Mouse (Mus musculus): Measurements from ENCODE around the gene Olfr1393. TPM values are rescaled to one million over a fixed set of nuclear protein-coding genes. Genes with fewer than 3 reads are reported as not detected.
"Not testable (repeated sequence)": the region's sequence is repeated elsewhere in the genome, so short reads cannot be mapped to it uniquely, and the experiment has no call there.

The Olfr1393 gene
- polyA plus RNA-seq, 2 experiments = 0.03 to 0.05 TPM

- 67% methylated on average over 2 of the region's 2 CpGs for WGBS (ENCODE audit: insufficient replicate concordance)
- Histone ChIP-seq H3K4me1 (replicated peaks; ENCODE audit: control insufficient read depth in 2 of 2, insufficient read depth in 2 of 2, low read length in 1 of 2) (no peaks in the 10 kb centered on the region), H3K4me2 (ENCODE audit: low read depth) (no peak overlapping the region), H3K9me3 (ENCODE audit: control insufficient read depth, low read length) (no peaks in the 10 kb centered on the region), H3K4me3 (ENCODE audit: insufficient read depth in 1 of 2, low read depth in 2 of 2, low read length in 2 of 2) (no peak overlapping the region), H3K27ac (no peak overlapping the region), H3K27me3 (ENCODE audit: control insufficient read depth, insufficient read depth, low read length) (no peaks in the 10 kb centered on the region), H3K9ac (replicated peaks) (no peak overlapping the region), H3K36me3 (replicated peaks; ENCODE audit: control insufficient read depth, insufficient read depth, low read depth) (no peaks in the 10 kb centered on the region)
- TF ChIP-seq EP300 (IDR thresholded peaks at IDR 0.05; ENCODE audit: low read depth) (no peak), CTCF (IDR thresholded peaks at IDR 0.05; ENCODE audit: low read depth) (no peak)
- DNase-seq (ENCODE audit: low read depth in 3 of 3, low spot score in 3 of 3) (no peak), ATAC-seq (ENCODE audit: insufficient read depth) (no peak)
These were observed 9.1 kb downstream of the Olfr1393 start for GRCm38 (mm10) chr11:49287251-49287650.

GRCm38 (mm10) chr11:49292777-49293176 lies 14.7 kb downstream of the Olfr1393 start:
- 60% methylated on average over 3 of the region's 3 CpGs for WGBS (ENCODE audit: insufficient replicate concordance)

DNA sequence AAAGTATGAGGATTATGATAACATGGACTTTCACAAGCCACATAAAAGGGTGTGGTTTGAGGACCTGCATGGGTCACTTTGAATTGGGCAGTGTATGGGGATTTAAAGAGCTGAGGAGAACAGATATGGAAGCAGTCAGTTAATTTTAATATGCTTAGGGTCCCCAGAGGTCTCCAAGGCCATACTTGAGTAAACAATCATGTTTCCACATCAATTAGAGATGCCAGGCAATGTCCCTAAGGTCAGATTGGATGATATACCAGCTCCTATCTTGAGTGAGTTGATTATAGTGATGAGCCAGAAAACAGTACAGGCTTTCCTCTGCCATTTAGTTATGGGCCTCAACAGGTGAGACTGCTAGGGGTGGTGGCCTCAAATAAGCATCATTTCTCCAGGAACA lies 26.3 kb downstream of the Olfr1393 start, which contains the start of gene Olfr10:
Gene Olfr10 (plus strand): TSS at position 301 of the 400 bp plus-strand sequence.
- no peak for ATAC-seq (ENCODE audit: insufficient read depth)
- TF ChIP-seq EP300 (IDR thresholded peaks at IDR 0.05; ENCODE audit: low read depth) (no peak), CTCF (IDR thresholded peaks at IDR 0.05; ENCODE audit: low read depth) (no peak)
- Histone ChIP-seq H3K4me1 (replicated peaks; ENCODE audit: control insufficient read depth in 2 of 2, insufficient read depth in 2 of 2, low read length in 1 of 2) (no peaks in the 10 kb centered on the region), H3K4me2 (ENCODE audit: low read depth) (no peak within 1 kb of the TSS), H3K27ac (no peak within 1 kb of the TSS), H3K27me3 (ENCODE audit: control insufficient read depth, insufficient read depth, low read length) (no peaks in the 10 kb centered on the region), H3K9me3 (ENCODE audit: control insufficient read depth, low read length) (no peaks in the 10 kb centered on the region), H3K9ac (replicated peaks) (no peak within 1 kb of the TSS), H3K36me3 (replicated peaks; ENCODE audit: control insufficient read depth, insufficient read depth, low read depth) (no peaks in the 10 kb centered on the region), H3K4me3 (ENCODE audit: insufficient read depth in 1 of 2, low read depth in 2 of 2, low read length in 2 of 2) (no peak within 1 kb of the TSS)
- DNase-seq (ENCODE audit: low read depth in 3 of 3, low spot score in 3 of 3) = no peak

More at GRCm38 (mm10) chr11:49292777-49293176, 14.7 kb downstream of the Olfr1393 start:
- DNase-seq (ENCODE audit: low read depth in 3 of 3, low spot score in 3 of 3) (no peak), ATAC-seq (ENCODE audit: insufficient read depth) (no peak)
- no peak overlapping the region for H3K4me2 ChIP-seq (ENCODE audit: low read depth)
- no peaks in the 10 kb centered on the region for H3K4me1 ChIP-seq (replicated peaks; ENCODE audit: control insufficient read depth in 2 of 2, insufficient read depth in 2 of 2, low read length in 1 of 2)
- no peaks in the 10 kb centered on the region for H3K9me3 ChIP-seq (ENCODE audit: control insufficient read depth, low read length)
- no peak overlapping the region for H3K9ac ChIP-seq (replicated peaks)
- TF ChIP-seq EP300 (IDR thresholded peaks at IDR 0.05; ENCODE audit: low read depth) = no peak
- no peak for TF ChIP-seq CTCF (IDR thresholded peaks at IDR 0.05; ENCODE audit: low read depth)
- H3K27me3 ChIP-seq (ENCODE audit: control insufficient read depth, insufficient read depth, low read length) = no peaks in the 10 kb centered on the region
- no peaks in the 10 kb centered on the region for H3K36me3 ChIP-seq (replicated peaks; ENCODE audit: control insufficient read depth, insufficient read depth, low read depth)
- no peak overlapping the region for H3K27ac ChIP-seq
- no peak overlapping the region for H3K4me3 ChIP-seq (ENCODE audit: insufficient read depth in 1 of 2, low read depth in 2 of 2, low read length in 2 of 2)

DNA sequence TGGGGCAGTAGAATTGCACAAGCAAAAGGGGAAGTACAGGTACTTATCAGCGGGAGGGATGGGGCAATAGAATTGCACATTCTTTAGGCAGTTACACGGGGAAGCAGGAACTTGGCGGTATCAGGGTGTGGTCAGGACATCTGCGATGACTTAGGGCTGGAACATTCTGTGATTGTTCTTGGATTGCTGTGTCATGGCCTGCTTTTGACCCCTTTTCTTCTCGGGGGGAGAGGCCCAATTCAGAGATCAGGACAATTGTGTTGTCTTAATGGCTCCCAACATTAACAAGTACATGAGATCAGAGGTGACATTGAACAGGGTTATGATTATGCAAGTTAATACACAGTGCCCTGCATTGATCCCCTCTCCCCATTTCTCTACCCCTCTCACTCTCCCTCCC lies 30.4 kb downstream of the Olfr1393 start:
- H3K4me2 ChIP-seq (ENCODE audit: low read depth); H3K36me3 ChIP-seq (replicated peaks; ENCODE audit: control insufficient read depth, insufficient read depth, low read depth); H3K9ac ChIP-seq (replicated peaks); H3K27me3 ChIP-seq (ENCODE audit: control insufficient read depth, insufficient read depth, low read length); ATAC-seq (ENCODE audit: insufficient read depth); H3K4me3 ChIP-seq (ENCODE audit: insufficient read depth in 1 of 2, low read depth in 2 of 2, low read length in 2 of 2); H3K9me3 ChIP-seq (ENCODE audit: control insufficient read depth, low read length); H3K4me1 ChIP-seq (replicated peaks; ENCODE audit: control insufficient read depth in 2 of 2, insufficient read depth in 2 of 2, low read length in 1 of 2); H3K27ac ChIP-seq; DNase-seq (ENCODE audit: low read depth in 3 of 3, low spot score in 3 of 3): not testable (repeated sequence)
- WGBS (ENCODE audit: insufficient replicate concordance) = 56% methylated on average over 5 of the region's 5 CpGs

DNA sequence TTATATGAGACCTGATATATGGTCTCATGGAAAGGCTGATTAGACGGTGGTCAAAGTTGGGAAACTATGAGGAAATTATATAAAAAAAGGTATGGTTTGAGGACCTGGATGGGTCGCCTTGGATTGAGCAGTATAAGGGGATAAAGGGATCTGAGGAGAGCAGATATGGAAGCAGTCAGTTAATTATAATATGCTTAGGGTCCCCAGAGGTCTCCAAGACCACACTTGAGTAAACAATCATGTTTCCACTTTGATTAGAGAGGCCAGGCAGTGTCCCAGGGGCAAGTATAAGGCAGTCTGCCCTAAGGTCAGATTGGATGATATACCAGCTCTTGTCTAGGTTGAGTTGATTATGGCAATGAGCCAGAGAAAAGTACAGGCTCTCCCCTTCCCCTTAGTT lies 44.3 kb downstream of the Olfr1393 start, which contains the start of gene Olfr1391:
Gene Olfr1391 (plus strand): TSS at position 301 of the 400 bp plus-strand sequence.
- DNase-seq (ENCODE audit: low read depth in 3 of 3, low spot score in 3 of 3) (no peak), ATAC-seq (ENCODE audit: insufficient read depth) (no peak)
- 55% methylated on average over 2 of the region's 2 CpGs for WGBS (ENCODE audit: insufficient replicate concordance)
- no peak within 1 kb of the TSS for H3K9ac ChIP-seq (replicated peaks)
- TF ChIP-seq CTCF (IDR thresholded peaks at IDR 0.05; ENCODE audit: low read depth) (no peak), EP300 (IDR thresholded peaks at IDR 0.05; ENCODE audit: low read depth) (no peak)
- no peaks in the 10 kb centered on the region for H3K9me3 ChIP-seq (ENCODE audit: control insufficient read depth, low read length)
- H3K36me3 ChIP-seq (replicated peaks; ENCODE audit: control insufficient read depth, insufficient read depth, low read depth) = no peaks in the 10 kb centered on the region
- no peak within 1 kb of the TSS for H3K4me3 ChIP-seq (ENCODE audit: insufficient read depth in 1 of 2, low read depth in 2 of 2, low read length in 2 of 2)
- H3K4me2 ChIP-seq (ENCODE audit: low read depth) = no peak within 1 kb of the TSS
- H3K27me3 ChIP-seq (ENCODE audit: control insufficient read depth, insufficient read depth, low read length) = no peaks in the 10 kb centered on the region
- no peak within 1 kb of the TSS for H3K27ac ChIP-seq
- no peaks in the 10 kb centered on the region for H3K4me1 ChIP-seq (replicated peaks; ENCODE audit: control insufficient read depth in 2 of 2, insufficient read depth in 2 of 2, low read length in 1 of 2)

All from liver, embryonic 14.5 days (tissue).